Mouse (Mus musculus): ENCODE data around the gene Stx5a. TPM values are rescaled to one million over a fixed set of nuclear protein-coding genes. Genes with fewer than 3 reads are reported as not detected.

Stx5a gene
- polyA plus RNA-seq, 1 experiment from 2014 or later, result 103 TPM

GRCm38 (mm10) chr19:8774086-8774835 is 33.0 kb downstream of the Stx5a start, which contains the start of gene Tmem179b:
TSS of gene Tmem179b (minus strand) at chr19:8774467.
- H3K36me3 ChIP-seq (replicated peaks; ENCODE audit: control insufficient read depth, insufficient read depth), result peaks cover 48% of the 10 kb centered on the region
- H3K27me3 ChIP-seq (ENCODE audit: control insufficient read depth, insufficient read depth, low read length), result no peaks in the 10 kb centered on the region
- DNase-seq (ENCODE audit: low spot score), result peak; percentile 96
- under 1% methylated on average over 68 of the region's 68 CpGs for WGBS
- peak within 1 kb of the TSS; percentile 96 for H3K9ac ChIP-seq
- H3K4me3 ChIP-seq (replicated peaks; ENCODE audit: low read length), result peak within 1 kb of the TSS; percentile 68
- H3K4me1 ChIP-seq (replicated peaks; ENCODE audit: control insufficient read depth, insufficient read depth, low read length), result peaks cover 38% of the 10 kb centered on the region
- peak; percentile 94 for ATAC-seq (ENCODE audit: low FRiP score)
- peak within 1 kb of the TSS; percentile 99 for H3K4me2 ChIP-seq (replicated peaks)
- H3K9me3 ChIP-seq (ENCODE audit: control insufficient read depth, low read length), result no peaks in the 10 kb centered on the region
- peak within 1 kb of the TSS; percentile 99 for H3K27ac ChIP-seq

GRCm38 (mm10) chr19:8774951-8775421 is 33.8 kb downstream of the Stx5a start:
- Histone ChIP-seq H3K27me3 (ENCODE audit: control insufficient read depth, insufficient read depth, low read length) (no peaks in the 10 kb centered on the region), H3K36me3 (replicated peaks; ENCODE audit: control insufficient read depth, insufficient read depth) (peaks cover 46% of the 10 kb centered on the region), H3K9ac (peak overlapping the region; percentile 96), H3K9me3 (ENCODE audit: control insufficient read depth, low read length) (no peaks in the 10 kb centered on the region), H3K27ac (peak overlapping the region; percentile 99), H3K4me3 (replicated peaks; ENCODE audit: low read length) (peak overlapping the region; percentile 68), H3K4me2 (replicated peaks) (peak overlapping the region; percentile 99), H3K4me1 (replicated peaks; ENCODE audit: control insufficient read depth, insufficient read depth, low read length) (peaks cover 38% of the 10 kb centered on the region)
- WGBS, result 5% methylated on average over 20 of the region's 20 CpGs
- no peak for DNase-seq (ENCODE audit: low spot score)
- peak; percentile 28 for ATAC-seq (ENCODE audit: low FRiP score)

- Histone ChIP-seq H3K9ac (peak within 1 kb of the TSS; percentile 67), H3K4me2 (replicated peaks) (peak within 1 kb of the TSS; percentile 68), H3K36me3 (replicated peaks; ENCODE audit: control insufficient read depth, insufficient read depth) (peaks cover 34% of the 10 kb centered on the region), H3K9me3 (ENCODE audit: control insufficient read depth, low read length) (no peaks in the 10 kb centered on the region), H3K4me3 (replicated peaks; ENCODE audit: low read length) (peak within 1 kb of the TSS; percentile 61), H3K27ac (peak within 1 kb of the TSS; percentile 64), H3K4me1 (replicated peaks; ENCODE audit: control insufficient read depth, insufficient read depth, low read length) (peaks cover 6% of the 10 kb centered on the region; the same call in 1 of the 2 replicates), H3K27me3 (ENCODE audit: control insufficient read depth, insufficient read depth, low read length) (no peaks in the 10 kb centered on the region)
- DNase-seq (ENCODE audit: low spot score), result peak; percentile 94
- ATAC-seq (ENCODE audit: low FRiP score), result peak; percentile 99
- WGBS, result under 1% methylated on average over 32 of the region's 32 CpGs
These were observed 45.0 kb downstream of the Stx5a start, which contains the start of gene Taf6l for GRCm38 (mm10) chr19:8786008-8786781. TSS of gene Taf6l (minus strand) at chr19:8786417.

- WGBS, result 27% methylated on average over 3 of the region's 3 CpGs
- H3K9me3 ChIP-seq (ENCODE audit: control insufficient read depth, low read length), result no peaks in the 10 kb centered on the region
- H3K27me3 ChIP-seq (ENCODE audit: control insufficient read depth, insufficient read depth, low read length), result no peaks in the 10 kb centered on the region
- H3K36me3 ChIP-seq (replicated peaks; ENCODE audit: control insufficient read depth, insufficient read depth), result peaks cover 26% of the 10 kb centered on the region
- ATAC-seq (ENCODE audit: low FRiP score) (no peak), DNase-seq (ENCODE audit: low spot score) (no peak)
- peak overlapping the region; percentile 13; the same call in 1 of the 2 replicates for H3K9ac ChIP-seq
- H3K27ac ChIP-seq, result peak overlapping the region; percentile 64; the same call in 1 of the 2 replicates
- no peak overlapping the region for H3K4me2 ChIP-seq (replicated peaks)
- H3K4me3 ChIP-seq (replicated peaks; ENCODE audit: low read length), result no peak overlapping the region
- H3K4me1 ChIP-seq (replicated peaks; ENCODE audit: control insufficient read depth, insufficient read depth, low read length), result peaks cover 6% of the 10 kb centered on the region; the same call in 1 of the 2 replicates
These were observed 47.3 kb downstream of the Stx5a start for GRCm38 (mm10) chr19:8788521-8788920.

- WGBS, result 62% methylated on average over 1 of the region's 1 CpGs
- H3K27ac ChIP-seq, result peak overlapping the region; percentile 64
- H3K4me3 ChIP-seq (replicated peaks; ENCODE audit: low read length), result no peak overlapping the region
- H3K36me3 ChIP-seq (replicated peaks; ENCODE audit: control insufficient read depth, insufficient read depth), result peaks cover 26% of the 10 kb centered on the region
- DNase-seq (ENCODE audit: low spot score) (no peak), ATAC-seq (ENCODE audit: low FRiP score) (no peak)
- no peaks in the 10 kb centered on the region for H3K27me3 ChIP-seq (ENCODE audit: control insufficient read depth, insufficient read depth, low read length)
- peaks cover 6% of the 10 kb centered on the region; the same call in 1 of the 2 replicates for H3K4me1 ChIP-seq (replicated peaks; ENCODE audit: control insufficient read depth, insufficient read depth, low read length)
- no peaks in the 10 kb centered on the region for H3K9me3 ChIP-seq (ENCODE audit: control insufficient read depth, low read length)
- peak overlapping the region; percentile 13; the same call in 1 of the 2 replicates for H3K9ac ChIP-seq
- H3K4me2 ChIP-seq (replicated peaks), result no peak overlapping the region
These were observed 48.0 kb downstream of the Stx5a start for GRCm38 (mm10) chr19:8789171-8789570.

GRCm38 (mm10) chr19:8790171-8790570 is 49.0 kb downstream of the Stx5a start:
- Histone ChIP-seq H3K4me2 (replicated peaks) (no peak overlapping the region), H3K9me3 (ENCODE audit: control insufficient read depth, low read length) (no peaks in the 10 kb centered on the region), H3K36me3 (replicated peaks; ENCODE audit: control insufficient read depth, insufficient read depth) (peaks cover 36% of the 10 kb centered on the region), H3K27ac (no peak overlapping the region), H3K27me3 (ENCODE audit: control insufficient read depth, insufficient read depth, low read length) (no peaks in the 10 kb centered on the region), H3K4me3 (replicated peaks; ENCODE audit: low read length) (no peak overlapping the region), H3K9ac (no peak overlapping the region), H3K4me1 (replicated peaks; ENCODE audit: control insufficient read depth, insufficient read depth, low read length) (peaks cover 5% of the 10 kb centered on the region; the same call in 1 of the 2 replicates)
- DNase-seq (ENCODE audit: low spot score) (no peak), ATAC-seq (ENCODE audit: low FRiP score) (no peak)
- WGBS, result 88% methylated on average over 7 of the region's 7 CpGs

- 2% methylated on average over 25 of the region's 25 CpGs for WGBS
- H3K4me3 ChIP-seq (replicated peaks; ENCODE audit: low read length), result peak within 1 kb of the TSS; percentile 69
- H3K27me3 ChIP-seq (ENCODE audit: control insufficient read depth, insufficient read depth, low read length), result no peaks in the 10 kb centered on the region
- peak; percentile 70 for ATAC-seq (ENCODE audit: low FRiP score)
- H3K4me2 ChIP-seq (replicated peaks), result peak within 1 kb of the TSS; percentile 94
- DNase-seq (ENCODE audit: low spot score), result peak; percentile 91
- peaks cover 29% of the 10 kb centered on the region for H3K36me3 ChIP-seq (replicated peaks; ENCODE audit: control insufficient read depth, insufficient read depth)
- no peaks in the 10 kb centered on the region for H3K9me3 ChIP-seq (ENCODE audit: control insufficient read depth, low read length)
- H3K27ac ChIP-seq, result peak within 1 kb of the TSS; percentile 61
- H3K9ac ChIP-seq, result peak within 1 kb of the TSS; percentile 77
- H3K4me1 ChIP-seq (replicated peaks; ENCODE audit: control insufficient read depth, insufficient read depth, low read length), result peaks cover 18% of the 10 kb centered on the region
These were observed 57.2 kb downstream of the Stx5a start, which contains the start of gene Polr2g for GRCm38 (mm10) chr19:8798264-8798946. TSS of gene Polr2g (minus strand) at chr19:8798577.

- DNase-seq (ENCODE audit: low spot score), result no peak
- peaks cover 23% of the 10 kb centered on the region for H3K36me3 ChIP-seq (replicated peaks; ENCODE audit: control insufficient read depth, insufficient read depth)
- no peak overlapping the region for H3K9ac ChIP-seq
- peak overlapping the region; percentile 69 for H3K4me3 ChIP-seq (replicated peaks; ENCODE audit: low read length)
- H3K27me3 ChIP-seq (ENCODE audit: control insufficient read depth, insufficient read depth, low read length), result no peaks in the 10 kb centered on the region
- H3K27ac ChIP-seq, result peak overlapping the region; percentile 61; the same call in 1 of the 2 replicates
- H3K4me1 ChIP-seq (replicated peaks; ENCODE audit: control insufficient read depth, insufficient read depth, low read length), result peaks cover 18% of the 10 kb centered on the region
- H3K4me2 ChIP-seq (replicated peaks), result peak overlapping the region; percentile 94
- no peaks in the 10 kb centered on the region for H3K9me3 ChIP-seq (ENCODE audit: control insufficient read depth, low read length)
- no peak for ATAC-seq (ENCODE audit: low FRiP score)
These were observed 57.7 kb downstream of the Stx5a start for GRCm38 (mm10) chr19:8798947-8799315.
